Mouse (Mus musculus) heart, postnatal 0 days (tissue): ENCODE data around the gene Ugt1a8.
"Not testable (repeated sequence)": the region's sequence is repeated elsewhere in the genome, so short reads cannot be mapped to it uniquely, and the experiment has no call there.

Experiments used
- CTCF ChIP-seq: IDR thresholded peaks from 2 replicates; pipeline ENCODE4 v1.5.1; 2016; ENCODE audit warnings: antibody characterized with exemption, control low read depth, low read depth
- EP300 ChIP-seq: IDR thresholded peaks from 2 replicates; pipeline ENCODE4 v1.6.1; 2016; ENCODE audit warnings: antibody characterized with exemption, low read depth

- peak; percentile 34; the same call in 1 of the 2 replicates for TF ChIP-seq CTCF
- TF ChIP-seq EP300: not testable (repeated sequence)
Measured at GRCm38 (mm10) chr1:88143966-88144675, 56.5 kb downstream of the Ugt1a8 start.
